Mouse (Mus musculus): Measurements from ENCODE around the gene Spryd3.
"Not testable (repeated sequence)": the region's sequence is repeated elsewhere in the genome, so short reads cannot be mapped to it uniquely, and the experiment has no call there.

The Spryd3 gene

DNA sequence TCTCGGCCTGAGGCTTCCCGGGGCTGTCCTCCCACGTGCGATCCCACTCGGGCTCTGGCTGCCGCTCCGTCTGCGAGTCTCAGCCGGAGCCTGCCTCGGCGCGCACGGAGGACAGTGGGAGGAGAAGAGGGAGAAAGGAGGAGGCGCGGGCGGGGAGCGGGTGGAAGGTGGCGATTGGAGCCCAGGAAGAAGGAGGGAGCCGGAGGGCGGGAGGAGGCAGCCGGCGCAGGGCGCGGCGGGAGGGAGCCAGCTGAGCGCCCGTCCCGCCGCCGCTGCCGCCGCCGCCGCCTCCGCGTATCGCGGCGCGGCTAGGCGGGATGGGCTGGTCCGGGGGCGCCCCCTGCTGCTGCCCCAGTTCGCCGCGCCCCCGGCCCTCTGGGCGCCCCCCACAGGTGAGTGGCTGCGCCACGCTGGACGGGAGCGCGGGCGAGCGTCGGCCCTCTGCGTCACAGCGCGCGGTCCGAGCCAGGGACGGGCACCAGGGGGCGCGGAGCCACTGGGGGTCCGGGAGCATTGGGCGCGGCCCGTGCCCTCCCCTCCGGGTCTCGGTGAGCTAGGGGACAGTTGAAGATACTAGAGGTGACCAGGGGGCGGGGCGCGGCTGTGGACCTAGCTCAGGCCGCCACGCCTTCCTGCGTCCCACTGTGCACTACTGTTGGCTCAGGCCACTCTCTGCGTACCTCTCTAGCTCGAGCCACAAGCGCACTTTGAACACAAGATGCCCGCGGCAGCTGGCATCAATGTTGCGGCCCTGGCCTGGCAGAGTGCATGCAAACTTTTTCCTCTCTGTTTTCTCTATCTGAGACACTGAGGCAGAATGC lies 35.7 kb downstream of the Spryd3 start, which contains the start of gene Tns2:
Tns2 (plus strand) TSS at position 253 of the 821 bp plus-strand sequence.
- DNase-seq (ENCODE audit: low read depth, low spot score) = peak; percentile 54

DNA sequence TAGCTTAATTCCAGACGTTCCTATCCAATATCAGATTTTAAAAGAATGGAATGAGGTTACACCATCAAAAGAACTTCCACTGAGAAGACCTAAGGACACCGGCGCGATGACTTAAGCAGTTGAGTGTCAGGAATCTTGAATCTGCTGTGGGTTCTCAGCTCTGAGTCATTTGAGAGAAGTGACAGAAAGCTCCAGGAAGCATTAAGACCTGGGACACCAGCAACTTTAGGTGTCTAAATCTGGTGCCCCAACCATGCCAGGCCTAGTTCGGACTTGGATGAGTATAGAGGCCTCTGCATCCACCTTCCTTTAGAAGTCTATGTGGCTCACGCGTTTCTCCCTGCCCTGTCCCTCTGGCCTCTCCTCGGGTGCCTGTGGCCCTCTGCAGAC lies 36.3 kb downstream of the Spryd3 start:
- no peak for DNase-seq (ENCODE audit: low read depth, low spot score)

DNA sequence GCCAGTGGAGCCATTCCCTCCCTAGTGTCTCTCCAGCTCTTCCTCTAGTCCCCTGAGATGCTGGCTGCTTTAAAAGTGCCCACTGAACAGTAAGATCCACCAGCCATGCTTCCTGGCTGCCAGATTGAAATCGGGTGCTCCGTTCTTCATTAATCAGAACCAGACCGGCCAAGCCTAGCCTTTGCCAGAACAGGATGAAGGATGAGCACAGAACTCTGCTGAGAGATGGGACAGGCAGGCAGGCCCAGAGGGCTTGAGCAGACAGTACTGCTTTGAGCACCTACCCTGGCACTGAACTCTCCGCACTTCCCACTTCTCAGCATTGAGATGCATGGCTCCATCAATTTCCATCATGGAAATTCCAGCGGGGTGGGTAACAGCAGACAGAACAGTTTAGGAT lies 36.8 kb downstream of the Spryd3 start:
- DNase-seq (ENCODE audit: low read depth, low spot score) = no peak

DNA sequence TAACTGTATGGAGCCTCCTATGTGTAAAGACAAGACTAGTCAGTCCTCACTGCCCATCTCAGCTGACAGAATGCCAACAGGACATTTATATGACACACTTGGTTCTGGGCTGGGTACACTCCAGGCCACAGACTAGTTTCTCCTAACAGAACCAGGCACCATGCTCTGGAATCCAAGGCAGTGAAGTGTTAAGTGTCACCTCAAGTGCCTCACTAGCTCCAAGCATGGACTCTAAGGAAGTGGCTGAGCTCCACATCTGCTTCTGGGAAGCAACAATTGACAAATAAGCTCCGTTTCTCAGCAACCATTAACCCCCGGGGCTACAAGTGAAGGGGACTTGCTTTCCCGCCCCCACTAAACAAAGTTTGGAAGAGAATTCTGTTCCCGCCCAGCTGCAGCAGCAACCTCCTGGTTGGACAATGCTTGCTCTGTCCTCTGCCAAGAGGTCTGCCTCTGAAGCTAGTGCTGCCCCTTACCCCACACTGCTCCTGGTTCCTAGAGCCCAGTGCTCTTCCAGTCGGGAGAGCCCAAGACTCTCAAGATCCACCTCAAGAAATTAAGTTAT lies 38.0 kb downstream of the Spryd3 start:
- DNase-seq (ENCODE audit: low read depth, low spot score) = no peak

DNA sequence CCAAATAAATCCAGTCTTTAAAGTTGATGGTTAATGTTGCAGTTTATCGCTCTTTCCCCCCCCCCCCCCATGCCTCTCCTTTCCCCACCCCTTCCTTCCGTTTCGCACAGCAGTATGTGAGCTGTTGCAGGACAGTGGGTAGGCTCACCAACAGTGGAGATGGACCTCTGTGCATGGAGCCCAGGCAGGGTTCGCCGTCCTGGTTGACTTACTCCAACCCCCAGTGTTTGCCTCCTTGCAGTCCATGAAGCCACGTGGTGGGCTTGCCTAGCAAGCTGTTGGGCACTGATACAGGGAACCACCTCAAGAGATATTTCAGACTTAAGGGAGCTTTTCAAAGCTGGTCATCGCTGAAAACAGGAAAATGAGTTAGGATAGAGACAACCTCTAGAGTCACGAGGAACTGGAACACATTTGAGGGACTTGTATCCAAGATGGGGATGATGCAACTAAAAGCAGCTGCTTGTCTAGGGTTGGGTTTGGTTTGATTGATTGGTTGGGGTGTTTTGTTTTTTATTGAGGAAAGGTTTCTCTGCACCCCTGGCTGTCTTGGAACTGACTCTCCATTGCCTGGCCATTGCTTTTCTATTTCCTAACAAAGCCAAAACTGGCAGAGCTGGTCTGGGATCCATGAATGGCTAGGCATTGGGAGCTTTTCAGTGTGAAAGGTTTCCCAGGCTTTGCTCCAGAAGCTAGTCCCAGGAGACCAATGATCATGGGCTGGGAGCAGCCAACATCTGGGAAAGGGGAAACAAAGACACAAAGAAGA lies 38.7 kb downstream of the Spryd3 start:
- DNase-seq (ENCODE audit: low read depth, low spot score) = no peak

DNA sequence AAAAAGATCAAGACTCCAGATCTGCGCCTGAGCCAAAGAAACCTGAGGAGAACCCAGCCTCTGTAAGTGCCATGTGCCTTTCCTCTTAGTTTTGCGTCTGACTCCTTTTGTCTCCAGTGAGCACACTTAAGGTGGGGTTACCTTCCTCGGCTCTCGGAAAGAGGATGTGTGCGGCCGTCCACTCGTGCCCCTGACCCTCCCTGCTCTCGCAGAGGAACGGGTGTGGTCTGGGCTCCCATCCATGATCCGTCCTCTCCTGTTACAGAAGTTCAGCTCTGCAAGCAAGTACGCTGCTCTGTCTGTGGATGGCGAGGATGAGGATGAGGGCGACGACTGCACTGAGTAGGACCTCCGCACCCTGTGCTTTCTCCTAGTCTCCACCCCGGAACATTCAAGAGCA lies 41.0 kb downstream of the Spryd3 start:
- no peak for DNase-seq (ENCODE audit: low read depth, low spot score)

DNA sequence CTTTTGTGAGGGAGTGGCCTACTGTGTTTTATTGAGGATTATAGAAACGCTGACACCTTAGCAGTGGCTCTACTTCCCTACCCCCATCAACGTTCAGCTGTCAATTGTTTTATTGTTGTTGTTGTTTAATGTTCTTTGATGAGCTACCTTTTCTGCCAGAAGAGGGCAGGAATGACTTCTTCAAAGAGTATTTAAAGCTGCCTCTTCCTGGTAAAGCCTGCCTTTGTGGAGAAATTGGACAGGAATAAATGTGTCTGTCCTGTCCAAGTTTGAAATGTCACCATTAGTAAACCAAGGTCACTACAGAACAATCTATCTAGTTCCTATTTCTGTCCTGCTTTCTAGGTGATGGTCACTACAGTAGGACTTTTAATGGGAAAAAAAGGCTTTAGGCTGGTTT lies 41.9 kb downstream of the Spryd3 start:
- no peak for DNase-seq (ENCODE audit: low read depth, low spot score)

DNA sequence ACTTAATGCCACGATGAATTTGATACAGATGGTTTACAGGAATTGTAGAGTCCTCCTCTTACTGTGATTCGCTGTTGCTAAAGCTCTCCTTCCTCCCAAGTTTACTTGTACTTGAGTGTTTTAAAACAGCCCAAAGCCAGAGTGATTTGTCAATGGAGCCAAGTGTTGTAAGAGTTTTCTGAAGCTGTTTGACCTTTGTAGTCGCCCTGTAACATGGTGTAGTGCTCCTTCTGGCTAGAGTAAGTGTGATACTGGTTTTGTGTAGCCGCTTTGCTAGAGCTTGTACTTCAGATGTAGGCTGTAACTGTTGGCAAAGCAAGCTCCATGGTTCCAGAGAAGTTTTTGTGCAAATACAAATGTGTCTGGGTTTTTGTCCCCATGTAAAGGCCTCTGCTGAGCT lies 43.8 kb downstream of the Spryd3 start:
- DNase-seq (ENCODE audit: low read depth, low spot score) = no peak

DNA sequence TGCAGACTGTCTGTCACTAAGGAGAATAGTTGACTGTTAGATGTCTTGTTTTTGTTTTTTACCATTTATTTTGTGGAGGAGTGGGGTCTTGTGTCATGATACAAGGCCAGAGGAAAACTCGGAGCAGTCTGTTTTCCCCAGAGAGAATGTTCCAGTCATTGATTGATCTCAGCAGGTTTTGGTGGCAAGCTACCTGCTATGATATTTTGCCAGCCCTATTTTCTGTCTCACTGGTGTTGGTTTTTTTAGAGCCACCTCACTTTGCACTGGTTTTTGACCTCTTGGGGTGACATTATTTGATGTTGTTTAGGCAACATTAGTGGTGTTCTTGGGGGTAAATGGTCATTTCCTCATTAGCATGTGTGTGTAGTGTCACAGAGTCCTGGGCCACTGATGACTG lies 44.3 kb downstream of the Spryd3 start:
- no peak for DNase-seq (ENCODE audit: low read depth, low spot score)

DNA sequence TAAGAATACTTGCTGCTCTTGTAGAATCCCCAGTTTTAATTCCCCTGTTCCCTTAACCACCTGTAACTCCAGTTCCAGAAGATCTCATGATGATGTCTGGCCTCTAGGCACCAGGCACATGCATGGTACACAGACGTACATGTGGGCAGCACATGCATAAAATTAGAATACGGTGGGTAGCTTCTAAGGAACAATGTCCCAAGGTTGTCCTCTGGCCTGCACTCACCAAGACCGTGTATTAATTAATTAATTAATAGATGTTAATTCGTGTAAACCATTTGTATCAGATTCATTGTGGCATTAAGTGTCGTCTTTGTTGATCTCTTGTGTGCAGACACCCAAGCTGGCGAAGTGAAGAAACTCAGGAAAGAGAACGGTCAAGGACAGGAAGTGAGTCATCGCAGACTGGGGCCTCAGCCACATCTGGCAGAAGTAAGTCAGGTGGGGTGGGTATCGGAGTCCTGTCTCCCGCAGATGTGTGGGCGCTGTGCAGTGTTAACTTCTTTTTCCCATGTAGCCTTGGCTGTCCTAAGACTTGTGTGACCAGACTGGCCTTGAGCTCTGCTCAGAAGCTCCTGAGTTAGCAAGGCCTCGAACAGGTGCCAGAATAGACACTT lies 44.9 kb downstream of the Spryd3 start:
- no peak for DNase-seq (ENCODE audit: low read depth, low spot score)

DNA sequence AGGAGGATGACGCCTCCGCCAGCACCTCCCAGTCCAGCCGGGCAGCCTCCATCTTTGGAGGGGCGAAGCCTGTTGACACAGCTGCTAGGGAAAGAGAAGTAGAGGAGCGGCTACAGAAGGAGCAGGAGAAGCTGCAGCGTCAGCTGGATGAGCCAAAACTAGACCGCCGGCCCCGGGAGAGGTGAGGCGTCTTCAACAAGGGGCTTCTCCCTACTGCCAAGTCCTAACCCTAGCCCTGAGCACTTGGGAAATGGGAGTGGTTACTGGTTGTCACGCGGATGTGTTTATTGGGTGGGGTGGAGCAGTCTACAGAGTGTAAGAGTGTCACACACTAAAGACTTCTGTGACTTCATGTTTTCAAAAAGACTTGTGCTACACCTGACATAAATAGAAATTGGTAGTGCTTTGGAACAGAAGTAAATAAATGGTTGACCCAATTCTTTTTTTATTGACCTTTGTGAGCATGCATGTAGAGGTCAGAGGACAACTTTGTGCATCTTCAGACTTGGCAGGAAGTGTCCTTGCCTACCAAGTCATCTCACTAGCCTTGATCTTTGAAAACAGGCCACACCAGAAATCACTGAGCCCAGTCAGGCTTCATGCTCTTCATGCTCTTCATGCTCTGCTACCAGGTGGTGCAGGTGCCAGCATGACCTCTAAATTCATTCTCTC lies 46.0 kb downstream of the Spryd3 start:
- DNase-seq (ENCODE audit: low read depth, low spot score) = no peak

DNA sequence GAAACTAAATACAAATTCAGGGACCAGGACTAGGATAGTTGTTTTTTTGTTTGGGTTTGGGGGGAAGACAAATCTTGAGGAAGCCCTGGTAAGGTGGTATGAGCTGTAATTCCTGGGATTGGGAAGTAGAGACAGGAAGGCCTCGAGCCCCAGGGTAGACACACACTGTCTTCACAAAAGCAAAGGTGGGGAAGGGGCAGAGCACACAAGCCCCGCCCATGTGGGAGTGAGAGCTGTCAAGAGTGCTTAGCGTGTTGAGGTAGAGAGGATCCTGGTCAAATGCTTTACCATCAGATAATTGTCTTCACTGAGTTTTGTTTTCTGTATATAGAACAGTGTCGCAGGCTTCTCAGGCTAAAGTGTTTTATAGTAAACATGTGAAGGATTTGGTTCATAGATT lies 53.0 kb downstream of the Spryd3 start:
- DNase-seq (ENCODE audit: low read depth, low spot score) = peak; percentile 42

DNA sequence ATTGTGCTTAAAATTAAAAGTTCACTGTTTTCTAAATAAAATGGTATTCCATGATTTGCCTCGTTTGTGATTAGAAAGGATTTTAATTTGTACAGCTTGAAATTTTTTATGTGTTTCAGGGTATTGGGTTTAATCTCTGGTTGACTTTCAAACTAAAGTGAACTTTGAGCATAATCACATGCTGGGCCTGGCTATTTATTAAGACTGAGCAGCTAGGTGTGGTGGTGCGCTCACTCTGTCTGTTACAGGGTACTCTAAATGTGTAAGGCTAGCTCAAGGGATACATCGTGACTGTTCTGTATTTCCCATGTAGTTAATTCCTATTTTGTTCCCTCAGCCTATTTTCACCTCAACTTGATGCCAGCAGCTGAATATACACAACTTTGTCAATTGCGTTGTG lies 53.9 kb downstream of the Spryd3 start:
- DNase-seq (ENCODE audit: low read depth, low spot score) = no peak

DNA sequence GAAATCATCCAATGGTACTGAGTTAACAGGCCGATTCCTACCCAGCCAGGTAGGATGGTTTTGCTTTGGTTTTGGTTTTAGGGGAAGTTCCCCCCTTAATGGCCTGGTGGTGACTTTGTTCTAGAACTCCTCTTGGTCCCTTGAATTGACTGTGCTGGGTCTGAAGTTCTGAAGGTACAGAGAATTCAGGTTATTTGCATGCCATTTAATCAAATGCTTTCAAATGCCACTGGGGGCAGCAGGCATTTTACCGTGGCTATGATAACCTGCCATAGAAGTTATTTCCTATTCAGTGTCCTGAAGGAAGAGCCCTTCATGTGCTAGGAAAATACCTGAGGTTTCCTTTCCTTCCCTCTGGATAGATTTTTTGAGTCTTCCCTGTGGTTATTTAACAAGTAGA lies 55.6 kb downstream of the Spryd3 start:
- DNase-seq (ENCODE audit: low read depth, low spot score) = no peak

DNA sequence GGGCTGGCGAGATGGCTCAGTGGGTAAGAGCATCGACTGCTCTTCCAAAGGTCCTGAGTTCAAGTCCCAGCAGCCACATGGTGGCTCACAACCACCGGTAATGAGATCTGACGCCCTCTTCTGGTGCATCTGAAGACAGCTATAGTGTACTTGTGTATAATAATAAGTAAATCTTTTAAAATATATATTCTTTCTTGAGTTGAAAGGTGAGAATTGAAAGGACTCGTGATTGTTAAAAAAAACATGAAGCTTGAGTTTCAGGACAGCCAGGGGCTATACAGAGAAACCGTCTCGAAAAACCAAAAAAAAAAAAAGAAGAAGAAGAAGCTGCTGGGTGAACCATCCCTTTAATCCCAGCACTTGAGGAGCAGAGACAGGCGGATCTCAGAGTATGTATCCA lies 56.1 kb downstream of the Spryd3 start:
- DNase-seq (ENCODE audit: low read depth, low spot score) = not testable (repeated sequence)

DNA sequence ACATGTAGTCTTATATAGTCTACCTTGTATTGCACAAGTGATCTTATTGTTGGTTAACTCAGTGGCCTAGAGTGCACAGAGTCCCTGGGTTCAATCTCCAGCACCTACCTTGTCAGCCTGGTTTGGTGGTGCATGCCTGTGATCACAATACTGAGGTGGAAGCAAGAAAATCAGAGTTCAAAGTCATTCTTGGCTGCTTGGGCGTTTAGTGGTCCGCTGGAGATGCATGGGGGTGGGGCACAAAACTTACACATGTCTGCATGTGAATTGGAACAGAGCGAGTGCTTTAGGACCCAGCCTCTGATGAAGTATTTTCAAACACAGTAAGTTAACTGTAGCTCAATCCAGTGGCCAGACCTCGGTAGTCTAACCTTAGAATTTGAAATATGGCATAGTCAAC lies 56.8 kb downstream of the Spryd3 start:
- peak; percentile 54 for DNase-seq (ENCODE audit: low read depth, low spot score)

DNA sequence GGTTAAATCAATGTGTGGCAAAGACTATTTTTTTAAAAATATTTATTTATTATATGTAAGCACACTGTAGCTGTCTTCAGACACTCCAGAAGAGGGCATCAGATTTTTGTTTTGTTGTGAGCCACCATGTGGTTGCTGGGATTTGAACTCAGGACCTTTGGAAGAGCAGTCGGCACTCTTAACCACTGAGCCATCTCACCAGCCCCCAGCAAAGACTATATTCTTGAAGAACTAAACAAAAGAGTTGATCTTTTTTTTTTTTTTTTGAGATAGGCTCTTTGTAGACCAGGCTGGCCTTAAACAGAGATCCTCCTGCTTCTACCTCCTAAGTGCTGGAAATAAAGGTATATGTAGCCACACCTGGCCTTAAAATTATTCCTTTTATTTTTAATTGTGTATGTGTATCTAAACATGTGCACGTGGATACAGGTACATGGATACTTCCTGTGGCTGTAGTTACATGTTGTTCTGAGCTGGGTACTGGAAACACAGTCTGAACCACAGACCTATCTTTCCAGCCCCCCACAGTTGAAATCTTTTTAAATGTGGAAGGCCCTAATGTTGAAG lies 58.8 kb downstream of the Spryd3 start:
- DNase-seq (ENCODE audit: low read depth, low spot score) = no peak

DNA sequence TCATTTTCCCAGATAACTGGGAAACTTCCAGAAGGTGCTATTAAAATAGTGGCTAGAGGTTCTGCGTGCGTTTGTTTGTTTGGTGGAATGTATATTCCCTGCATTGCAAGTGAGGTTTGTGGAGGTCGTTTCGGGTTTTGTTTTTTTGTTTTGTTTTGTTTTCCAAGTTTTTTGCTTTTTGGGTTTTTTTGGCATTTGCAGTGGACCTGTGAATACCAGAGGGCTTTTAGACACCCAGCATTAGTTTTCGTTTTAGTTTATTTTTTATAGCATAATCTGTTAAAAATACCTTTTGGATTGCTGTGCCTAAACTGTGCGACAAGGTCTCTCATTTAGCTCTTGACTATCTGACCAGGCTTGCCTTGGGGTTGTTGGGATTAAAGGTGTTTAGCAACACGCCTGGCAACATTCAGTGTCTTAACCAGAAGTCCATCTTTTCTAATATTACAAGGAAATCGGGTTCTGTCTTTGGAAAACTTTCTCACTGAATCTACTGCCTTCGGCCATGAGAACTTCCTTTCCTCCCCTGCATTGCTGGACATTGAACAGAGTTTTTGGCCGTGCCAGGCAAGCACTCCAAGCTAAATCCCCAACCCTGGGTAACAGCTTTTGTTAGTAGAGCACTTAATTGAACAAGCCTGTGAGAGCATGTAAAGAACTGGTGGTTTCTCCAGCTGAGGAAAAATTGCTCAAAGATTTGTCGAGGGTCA lies 61.0 kb downstream of the Spryd3 start:
- DNase-seq (ENCODE audit: low read depth, low spot score) = no peak

DNA sequence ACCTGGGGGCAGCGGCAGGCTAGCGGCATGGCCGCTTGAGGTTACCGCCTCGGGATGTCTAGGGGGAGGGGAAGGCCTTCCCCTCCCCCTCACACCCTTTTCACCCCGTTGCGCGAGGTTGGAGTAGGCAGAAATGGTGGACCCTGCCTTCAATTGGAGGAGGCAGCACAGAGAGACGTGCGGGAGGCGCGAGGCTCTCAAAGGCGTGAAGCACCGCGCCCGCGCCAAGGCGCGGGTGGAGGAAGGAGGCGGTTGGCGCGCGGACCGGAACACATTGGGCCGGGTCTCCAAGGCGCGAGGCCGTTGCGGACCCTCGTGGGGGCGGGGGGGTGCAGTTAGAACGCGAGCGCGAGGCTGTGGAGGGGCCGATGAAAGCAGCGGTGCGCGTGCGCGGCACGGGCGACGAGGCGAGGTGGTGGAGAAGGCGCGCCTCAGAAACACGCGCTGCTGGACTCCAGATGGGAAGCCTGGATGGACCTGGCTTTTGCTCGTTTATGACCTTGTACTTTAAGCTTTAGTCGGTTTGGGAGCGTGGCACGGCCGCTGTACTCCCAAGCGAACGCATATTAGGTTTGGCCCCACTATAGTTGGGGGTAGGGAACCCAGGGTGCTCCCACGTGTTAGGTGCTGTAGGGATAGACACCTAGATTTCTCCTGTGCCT lies 61.8 kb downstream of the Spryd3 start:
- peak; percentile 83 for DNase-seq (ENCODE audit: low read depth, low spot score)

DNA sequence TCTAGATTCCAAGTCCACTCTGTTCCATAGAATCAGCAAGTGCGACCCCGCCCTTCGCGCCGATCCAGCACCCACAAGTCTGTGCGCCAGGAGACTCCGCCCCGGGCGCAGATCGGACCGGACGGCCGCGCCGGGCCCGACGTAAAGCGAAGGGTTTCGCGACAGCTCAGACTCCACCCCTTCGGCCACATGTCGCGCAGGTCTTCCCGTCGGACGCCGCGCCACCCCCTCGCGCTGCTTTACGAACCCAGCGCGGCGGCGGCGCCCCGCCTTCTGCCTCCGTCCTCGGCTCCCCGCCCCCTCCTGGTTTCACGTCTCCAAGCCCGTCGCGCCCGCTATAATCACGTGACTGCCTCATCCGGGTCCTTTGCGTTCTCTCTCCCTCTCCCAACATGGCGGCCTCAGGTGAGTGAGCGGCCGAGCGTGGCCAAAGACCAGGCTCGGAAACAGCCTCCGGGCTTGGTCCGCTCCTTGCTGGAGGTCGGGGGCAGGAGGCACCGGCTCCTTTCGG lies 62.4 kb downstream of the Spryd3 start, which contains the start of gene Eif4b:
Eif4b (plus strand) TSS at position 215 of the 511 bp plus-strand sequence.
- peak; percentile 99 for DNase-seq (ENCODE audit: low read depth, low spot score)
